Comparison of ENCODE assay signal across 15 mouse cellular contexts in the genomic region with DNA sequence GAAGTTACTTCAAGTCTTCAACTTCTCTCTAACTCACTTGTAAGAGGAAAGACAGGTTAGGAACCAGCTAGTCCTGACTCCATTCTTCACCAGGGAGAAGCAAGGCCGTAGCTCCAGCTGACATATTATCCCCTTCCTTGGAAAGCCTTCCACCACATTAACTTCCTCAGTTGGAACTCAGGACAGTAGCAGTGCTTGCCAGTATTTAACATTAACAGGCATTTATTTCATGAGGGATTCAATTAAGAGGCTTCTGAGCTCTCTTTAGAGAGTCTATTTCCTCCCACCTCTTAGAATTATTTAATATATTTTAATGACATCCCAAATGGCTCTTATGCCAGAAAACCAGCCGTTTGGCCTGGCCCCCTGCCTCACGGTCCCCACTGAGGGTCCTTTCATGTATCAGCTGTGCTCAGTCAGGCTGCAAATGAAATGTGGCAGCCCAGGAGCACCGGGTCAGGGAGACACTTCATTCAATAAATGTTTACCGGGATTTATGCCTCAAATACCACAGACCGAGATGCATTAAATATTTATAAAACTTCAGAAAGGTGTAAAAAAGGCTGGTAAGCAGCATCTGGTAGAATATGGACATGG.
DNase-seq lines count a peak whose midpoint lies in the region; ATAC-seq and TF ChIP-seq lines count a peak whose summit lies in the region.
"Had no signal": no experiment of that assay in that cellular context is flagged by ENCODE, and none has a peak within 500 bp of the region (broad histone marks: within the 10 kb centered on the region; RNA-seq: fewer than 3 reads in every experiment).

No protein-coding gene starts in this region.

- no peaks in the 10 kb centered on the region for H3K36me3 ChIP-seq in forebrain, embryonic 12.5 days (replicated peaks)
- H3K36me3 ChIP-seq in forebrain, embryonic 16.5 days (ENCODE audit: control insufficient read depth, insufficient read depth) = no peaks in the 10 kb centered on the region
- H3K36me3 ChIP-seq in hindbrain, postnatal 0 days (ENCODE audit: insufficient read depth, low read length) = no peaks in the 10 kb centered on the region
- 0 out of 2 replicates have a peak, but pooled peaks cover 4% of the 10 kb centered on the region for H3K36me3 ChIP-seq in neural tube, embryonic 13.5 days
- no peaks in the 10 kb centered on the region for H3K36me3 ChIP-seq in heart, embryonic 11.5 days (ENCODE audit: control insufficient read depth, insufficient read depth, low read length)
- H3K36me3 ChIP-seq: heart, embryonic 15.5 days; kidney, embryonic 15.5 days had no signal

- TF ChIP-seq CTCF in brain, embryonic 14.5 days (IDR thresholded peaks at IDR 0.05; ENCODE audit: borderline replicate concordance, extremely low read depth, insufficient read depth, insufficient read length) = no peak
- no peak for TF ChIP-seq CTCF in hindbrain, postnatal 0 days (IDR thresholded peaks at IDR 0.05; ENCODE audit: low read depth)

- no peak overlapping the region for H3K9ac ChIP-seq in forebrain, embryonic 12.5 days
- H3K9ac ChIP-seq in forebrain, embryonic 16.5 days (replicated peaks; ENCODE audit: low read depth, low read length) = no peak overlapping the region
- H3K9ac ChIP-seq in hindbrain, postnatal 0 days (replicated peaks; ENCODE audit: low read length) = no peak overlapping the region
- no peak overlapping the region for H3K9ac ChIP-seq in neural tube, embryonic 13.5 days
- no peak overlapping the region for H3K9ac ChIP-seq in heart, embryonic 11.5 days (ENCODE audit: low read depth, low read length)
- H3K9ac ChIP-seq: heart, embryonic 15.5 days; kidney, embryonic 15.5 days had no signal

- no peak for TF ChIP-seq POLR2A in brain, embryonic 14.5 days (IDR thresholded peaks at IDR 0.05; ENCODE audit: borderline replicate concordance, extremely low read depth, insufficient read depth, insufficient read length, poor library complexity, severe bottlenecking)

- H3K27me3 ChIP-seq in forebrain, embryonic 12.5 days = no peaks in the 10 kb centered on the region
- no peaks in the 10 kb centered on the region for H3K27me3 ChIP-seq in forebrain, embryonic 16.5 days (replicated peaks; ENCODE audit: control insufficient read depth, insufficient read depth, low read length)
- H3K27me3 ChIP-seq in hindbrain, postnatal 0 days (ENCODE audit: insufficient read depth, low read length) = no peaks in the 10 kb centered on the region
- H3K27me3 ChIP-seq in neural tube, embryonic 13.5 days = no peaks in the 10 kb centered on the region
- no peaks in the 10 kb centered on the region for H3K27me3 ChIP-seq in heart, embryonic 11.5 days (ENCODE audit: control insufficient read depth, insufficient read depth, low read length)
- H3K27me3 ChIP-seq: heart, embryonic 15.5 days; kidney, embryonic 15.5 days had no signal

- 20% methylated on average over 6 of the region's 6 CpGs for WGBS in forebrain, embryonic 12.5 days
- WGBS in forebrain, embryonic 16.5 days = 19% methylated on average over 6 of the region's 6 CpGs
- WGBS in hindbrain, postnatal 0 days = 14% methylated on average over 6 of the region's 6 CpGs
- 15% methylated on average over 6 of the region's 6 CpGs for WGBS in neural tube, embryonic 13.5 days
- 66% methylated on average over 6 of the region's 6 CpGs for WGBS in heart, embryonic 11.5 days (ENCODE audit: insufficient replicate concordance)

- 0 out of 2 replicates have a peak overlapping the region, but pooled peaks have one; percentile 25 for H3K27ac ChIP-seq in forebrain, embryonic 12.5 days
- H3K27ac ChIP-seq in forebrain, embryonic 16.5 days (ENCODE audit: low read length) = no peak overlapping the region
- no peak overlapping the region; the same call in 1 of the 2 replicates for H3K27ac ChIP-seq in hindbrain, postnatal 0 days
- H3K27ac ChIP-seq in neural tube, embryonic 13.5 days (replicated peaks) = peak overlapping the region; percentile 54
- H3K27ac ChIP-seq in heart, embryonic 11.5 days (ENCODE audit: low read depth, low read length) = no peak overlapping the region
- H3K27ac ChIP-seq: gastrocnemius, adult 2 months; heart, embryonic 15.5 days; kidney, embryonic 15.5 days had no signal

- no peak overlapping the region for H3K4me3 ChIP-seq in forebrain, embryonic 12.5 days (replicated peaks)
- no peak overlapping the region for H3K4me3 ChIP-seq in forebrain, embryonic 16.5 days (replicated peaks; ENCODE audit: low read length)
- H3K4me3 ChIP-seq in hindbrain, postnatal 0 days (ENCODE audit: low read length) = no peak overlapping the region
- H3K4me3 ChIP-seq in neural tube, embryonic 13.5 days = no peak overlapping the region
- no peak overlapping the region for H3K4me3 ChIP-seq in heart, embryonic 11.5 days (ENCODE audit: low read depth, low read length)
- H3K4me3 ChIP-seq: gastrocnemius, adult 2 months; heart, embryonic 15.5 days; kidney, embryonic 15.5 days had no signal

- peaks cover 18% of the 10 kb centered on the region for H3K4me1 ChIP-seq in forebrain, embryonic 12.5 days
- H3K4me1 ChIP-seq in forebrain, embryonic 16.5 days (replicated peaks; ENCODE audit: control insufficient read depth, insufficient read depth, low read length) = peaks cover 9% of the 10 kb centered on the region
- peaks cover 7% of the 10 kb centered on the region; the same call in 1 of the 2 replicates for H3K4me1 ChIP-seq in hindbrain, postnatal 0 days (ENCODE audit: insufficient read depth, low read length)
- peaks cover 41% of the 10 kb centered on the region for H3K4me1 ChIP-seq in neural tube, embryonic 13.5 days (replicated peaks)
- no peaks in the 10 kb centered on the region for H3K4me1 ChIP-seq in heart, embryonic 11.5 days (ENCODE audit: control insufficient read depth, insufficient read depth, low read length)
- H3K4me1 ChIP-seq: heart, embryonic 15.5 days; kidney, embryonic 15.5 days had no signal

- peak; percentile 76 for DNase-seq in brain, embryonic 14.5 days (ENCODE audit: low read depth)
- DNase-seq in hindbrain, postnatal 0 days (ENCODE audit: low spot score) = peak; percentile 57
- DNase-seq in embryo, embryonic 10 days (ENCODE audit: low spot score) = no peak
- no peak for DNase-seq in gastrocnemius, postnatal 36 days
- DNase-seq: adrenal gland, postnatal 14 days; cerebellum, adult 2 months; gastrocnemius, adult 2 months; heart, adult 18-20 months; lung, adult 18-20 months had no signal

- intact Hi-C loops in gastrocnemius, postnatal 36 days (cut with DNase I) = no loop called here

- no peak overlapping the region for H3K4me2 ChIP-seq in forebrain, embryonic 12.5 days
- no peak overlapping the region for H3K4me2 ChIP-seq in forebrain, embryonic 16.5 days (ENCODE audit: low read length)
- no peak overlapping the region for H3K4me2 ChIP-seq in hindbrain, postnatal 0 days (ENCODE audit: low read depth, low read length)
- no peak overlapping the region for H3K4me2 ChIP-seq in neural tube, embryonic 13.5 days
- no peak overlapping the region for H3K4me2 ChIP-seq in heart, embryonic 11.5 days
- H3K4me2 ChIP-seq: heart, embryonic 15.5 days; kidney, embryonic 15.5 days had no signal

- no peaks in the 10 kb centered on the region for H3K9me3 ChIP-seq in forebrain, embryonic 12.5 days
- no peaks in the 10 kb centered on the region for H3K9me3 ChIP-seq in forebrain, embryonic 16.5 days (ENCODE audit: control insufficient read depth, low read length)
- H3K9me3 ChIP-seq in hindbrain, postnatal 0 days (ENCODE audit: low read length) = no peaks in the 10 kb centered on the region
- no peaks in the 10 kb centered on the region for H3K9me3 ChIP-seq in neural tube, embryonic 13.5 days
- no peaks in the 10 kb centered on the region for H3K9me3 ChIP-seq in heart, embryonic 11.5 days (replicated peaks; ENCODE audit: control insufficient read depth, low read length)
- H3K9me3 ChIP-seq: heart, embryonic 15.5 days; kidney, embryonic 15.5 days had no signal

- ATAC-seq in forebrain, embryonic 12.5 days (ENCODE audit: low FRiP score) = 0 out of 2 replicates have a peak, but pooled peaks have one; percentile 54
- no peak for ATAC-seq in forebrain, embryonic 16.5 days
- ATAC-seq in hindbrain, postnatal 0 days = peak; percentile 57; the same call in 1 of the 2 replicates
- peak; percentile 60 for ATAC-seq in neural tube, embryonic 13.5 days (ENCODE audit: low read depth)
- no peak for ATAC-seq in heart, embryonic 11.5 days (replicated peaks; ENCODE audit: insufficient number of reproducible peaks, low FRiP score, low TSS enrichment)

Comparison
In these comparisons a context has a peak if more than half of its experiments do, and no peak if none do; other contexts are left out.
1. ATAC-seq: peak in forebrain, embryonic 12.5 days (single experiment), hindbrain, postnatal 0 days (single experiment) and neural tube, embryonic 13.5 days (single experiment); none in forebrain, embryonic 16.5 days (single experiment) and heart, embryonic 11.5 days (single experiment).
2. H3K27ac ChIP-seq: peak in forebrain, embryonic 12.5 days (single experiment) and neural tube, embryonic 13.5 days (single experiment); none in forebrain, embryonic 16.5 days (single experiment), hindbrain, postnatal 0 days (single experiment) and heart, embryonic 11.5 days (single experiment).
3. DNase-seq: peak in brain, embryonic 14.5 days (single experiment) and hindbrain, postnatal 0 days (single experiment); none in embryo, embryonic 10 days (single experiment) and gastrocnemius, postnatal 36 days (0 of 2).